Mouse (Mus musculus) urinary bladder, postnatal 4 days (tissue): ENCODE measurements around the gene Sgip1.

ENCODE experiments used
- DNase-seq, 2 experiments: peaks; one replicate each; pipeline ENCODE4 v3.0.0; 2021 to 2022; ENCODE audit warnings: low spot score in 2 of 2

The Sgip1 gene

GRCm38 (mm10) chr4:102774549-102774948, 33.5 kb downstream of the Sgip1 start:
- no peak for DNase-seq

DNA sequence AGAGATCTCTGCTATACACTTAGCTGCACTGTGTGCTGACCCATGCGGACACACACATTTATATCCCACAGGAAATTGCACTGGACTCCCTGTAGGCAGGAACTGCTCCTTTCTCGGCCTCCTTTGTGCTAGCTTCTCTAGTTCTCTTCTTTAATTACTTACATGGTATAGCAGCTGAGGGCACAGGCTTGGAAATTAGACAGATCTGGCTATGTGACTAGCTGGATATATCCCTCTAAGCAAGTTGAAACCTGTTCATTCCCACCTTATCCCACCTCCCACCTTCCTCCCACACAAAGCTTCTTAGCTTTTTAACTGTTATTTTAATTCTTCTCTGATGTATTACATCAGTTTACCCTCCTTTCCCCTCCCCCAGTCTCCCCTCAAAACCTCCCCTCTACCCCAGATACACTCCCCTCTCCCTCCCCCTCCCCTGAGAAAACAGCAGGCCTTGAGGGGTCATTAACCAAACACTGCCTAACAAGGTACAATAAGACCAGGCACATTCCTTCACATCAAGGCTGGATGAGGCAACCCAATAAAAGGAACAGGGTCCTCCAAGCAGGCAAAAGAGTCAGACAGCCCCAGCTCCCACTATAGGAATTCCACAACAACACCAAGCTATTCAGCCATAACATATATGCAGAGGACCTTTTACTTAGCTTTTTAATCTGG, 34.6 kb downstream of the Sgip1 start:
- no peak for DNase-seq

GRCm38 (mm10) chr4:102779902-102780301, 38.8 kb downstream of the Sgip1 start:
- no peak for DNase-seq

- DNase-seq = no peak
These were observed 42.1 kb downstream of the Sgip1 start for GRCm38 (mm10) chr4:102783063-102783748.

- no peak for DNase-seq
These were observed 44.1 kb downstream of the Sgip1 start for GRCm38 (mm10) chr4:102785158-102785557.

GRCm38 (mm10) chr4:102792100-102792790, 51.1 kb downstream of the Sgip1 start:
- DNase-seq = no peak

DNA sequence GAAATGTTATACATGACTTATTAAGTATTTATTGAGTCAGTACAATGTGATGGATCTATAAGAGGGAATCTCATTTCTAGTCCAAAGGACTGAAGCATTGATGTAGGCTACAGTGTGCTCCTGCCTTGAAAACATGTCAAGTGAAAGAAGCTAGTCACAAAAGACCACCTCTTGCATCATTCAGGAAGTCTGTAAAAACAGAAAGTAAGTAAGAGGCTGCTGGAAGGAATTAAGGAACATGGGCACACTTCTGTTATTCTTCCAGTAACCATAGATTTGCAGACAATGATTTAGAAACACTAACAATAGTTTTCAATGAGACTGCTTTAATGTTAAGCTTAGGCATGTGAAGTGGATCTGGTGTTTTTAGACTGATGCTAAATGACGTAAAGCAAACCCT, 60.4 kb downstream of the Sgip1 start:
- no peak for DNase-seq

DNA sequence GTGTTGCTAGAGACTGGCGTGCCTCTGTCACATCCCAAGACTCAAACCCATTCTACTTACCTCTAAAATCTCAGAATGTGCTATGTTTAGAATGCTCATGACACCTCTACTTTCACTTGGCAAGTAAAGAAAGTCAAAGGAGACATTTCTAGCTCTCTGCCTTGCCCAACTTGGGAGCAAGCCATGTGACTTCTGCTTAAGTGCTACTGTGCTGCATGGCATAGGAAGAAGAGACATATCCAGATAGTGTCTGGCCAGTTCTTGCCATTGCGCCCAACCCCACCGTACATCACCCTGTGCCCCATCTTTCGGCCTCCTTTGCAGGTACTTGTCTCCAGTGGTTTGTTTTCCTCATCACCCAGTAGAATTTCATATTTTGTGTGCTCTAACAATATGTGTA, 60.8 kb downstream of the Sgip1 start:
- no peak for DNase-seq

DNA sequence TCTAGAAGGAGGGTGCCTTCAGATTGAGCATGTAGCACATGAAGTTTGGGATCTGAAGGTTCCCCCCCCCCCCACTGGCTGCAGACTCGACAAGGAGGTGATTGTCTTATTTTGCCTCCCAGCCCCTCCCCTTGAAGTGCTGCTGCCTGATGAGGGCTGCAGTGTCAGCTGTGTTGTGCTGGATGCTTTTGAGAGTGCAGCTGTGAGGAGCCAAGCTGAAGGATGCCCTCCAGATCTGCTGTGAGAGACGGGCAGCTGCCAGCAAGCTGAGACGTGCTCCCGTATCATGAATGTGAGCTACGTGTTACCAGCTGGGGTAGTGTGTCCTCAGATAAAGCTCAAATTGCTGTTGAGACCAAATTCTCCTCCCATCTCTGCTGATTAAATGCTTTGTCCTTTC, 63.5 kb downstream of the Sgip1 start:
- no peak for DNase-seq

- no peak for DNase-seq
These were observed 65.9 kb downstream of the Sgip1 start for GRCm38 (mm10) chr4:102806987-102807386.

DNA sequence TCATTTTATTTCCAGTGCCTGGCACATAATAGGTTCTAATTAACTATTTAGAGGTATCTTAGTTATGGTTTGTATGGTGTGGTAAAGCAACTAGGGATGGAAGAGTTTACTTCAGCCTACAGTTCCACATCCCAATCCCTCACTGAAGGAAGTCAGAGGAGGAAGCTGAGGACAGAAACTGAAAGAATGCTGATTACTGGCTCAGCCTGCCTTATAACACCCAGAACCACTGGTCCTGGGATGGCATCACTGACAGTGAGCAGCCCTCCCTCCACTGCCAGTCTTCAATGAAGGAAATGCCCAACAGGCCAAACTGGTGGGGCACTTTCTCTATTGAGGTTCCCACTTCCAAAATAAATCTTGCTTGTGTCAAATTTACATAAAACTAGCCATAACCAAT, 67.2 kb downstream of the Sgip1 start:
- DNase-seq = no peak

GRCm38 (mm10) chr4:102809296-102809695, 68.2 kb downstream of the Sgip1 start:
- DNase-seq = no peak

DNA sequence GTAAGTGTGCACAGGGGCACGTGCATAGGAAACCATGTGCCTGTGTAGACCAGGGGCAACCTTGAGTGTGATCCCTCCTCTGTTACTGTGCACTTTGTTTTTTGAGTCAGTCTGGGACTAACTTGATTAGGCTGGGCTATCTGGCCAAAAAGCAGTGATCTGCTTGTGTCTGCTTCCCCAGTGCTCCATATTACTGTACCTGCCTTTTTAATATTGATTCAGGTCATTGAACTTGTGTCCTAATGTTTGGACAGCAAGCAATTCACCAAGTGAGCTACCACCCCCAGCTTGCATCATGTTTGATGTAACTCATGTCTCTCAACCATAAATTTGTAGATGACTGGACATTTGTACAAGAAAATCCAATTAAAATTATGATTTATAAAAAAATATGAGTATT, 69.2 kb downstream of the Sgip1 start:
- no peak for DNase-seq

- DNase-seq = no peak
These were observed 70.1 kb downstream of the Sgip1 start for GRCm38 (mm10) chr4:102811007-102811805.

DNA sequence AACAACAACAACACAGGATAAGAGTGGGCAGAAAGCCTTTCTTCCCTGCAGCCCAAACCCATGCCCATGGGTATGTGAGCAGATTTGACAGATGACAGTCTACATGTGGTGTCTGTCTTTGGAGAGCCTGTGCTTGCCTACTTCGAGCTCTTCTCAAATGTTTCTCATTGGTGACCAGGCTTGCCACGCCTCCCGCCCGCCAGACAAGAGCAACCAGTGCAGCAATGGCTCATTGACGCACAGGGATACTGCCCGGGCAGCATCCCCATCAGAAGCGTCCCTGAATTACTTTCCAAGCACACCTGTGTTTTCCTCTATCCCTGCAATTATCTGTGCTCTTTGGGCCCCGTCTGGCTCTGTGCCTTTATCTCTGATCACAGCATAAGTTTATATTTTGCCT, 72.2 kb downstream of the Sgip1 start:
- DNase-seq = no peak

DNA sequence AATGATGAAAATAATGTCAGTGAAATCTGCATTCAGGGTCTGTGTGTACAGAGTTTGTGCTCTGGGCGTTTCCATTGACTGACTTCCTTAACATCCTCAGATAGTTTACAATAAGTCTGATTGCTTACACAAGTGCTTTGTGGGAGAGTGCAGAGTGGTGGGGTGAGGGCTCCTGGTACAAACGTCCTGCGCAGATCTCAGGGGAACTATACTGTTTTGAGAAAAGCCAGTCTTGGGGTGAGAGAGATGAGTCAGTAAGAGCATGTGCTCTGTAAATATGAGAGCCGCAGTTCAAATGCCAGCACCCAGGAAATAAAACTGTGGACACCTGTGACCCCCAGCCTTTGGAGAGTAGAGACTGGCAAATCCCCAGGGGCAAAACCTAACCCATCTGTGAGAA, 80.7 kb downstream of the Sgip1 start:
- DNase-seq = no peak

- no peak for DNase-seq
These were observed 83.4 kb downstream of the Sgip1 start for GRCm38 (mm10) chr4:102824494-102824893.

DNA sequence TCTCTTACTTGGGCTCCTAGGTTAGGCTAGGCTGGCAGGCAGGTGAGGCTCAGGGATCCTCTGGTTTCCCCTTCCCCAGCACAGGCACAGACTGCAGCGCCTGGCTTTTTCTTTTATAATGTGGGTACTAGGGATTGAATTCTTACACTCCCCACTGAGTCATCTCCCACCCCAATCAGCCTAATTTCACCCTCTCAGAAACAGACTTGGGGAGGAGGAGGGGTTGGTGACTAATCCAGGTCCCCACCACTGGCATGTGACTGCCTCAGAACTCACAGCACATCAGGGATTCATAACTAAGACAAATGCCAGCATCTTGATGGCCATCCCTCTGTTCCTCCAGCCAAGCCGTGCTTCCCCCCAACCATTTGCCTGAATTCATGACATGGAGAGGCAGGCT, 85.1 kb downstream of the Sgip1 start:
- DNase-seq = no peak

DNA sequence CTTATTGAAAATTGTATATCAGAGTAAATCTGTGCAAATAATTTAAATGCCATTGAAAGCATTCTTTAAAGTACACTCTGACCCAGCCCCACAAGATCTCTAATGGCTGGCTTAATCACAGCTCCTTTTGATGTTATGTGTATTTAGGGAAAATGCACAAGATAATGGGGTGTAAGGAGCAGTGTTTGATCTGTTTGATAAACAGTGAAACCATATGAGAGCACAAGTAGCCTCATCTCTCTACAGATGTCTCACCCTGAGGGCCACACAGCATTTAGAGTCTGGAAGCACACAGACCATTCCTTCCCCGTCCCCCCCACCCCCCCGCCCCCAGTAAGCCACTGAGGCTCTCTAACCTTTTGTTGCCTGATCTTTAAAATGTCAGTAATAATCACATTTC, 87.4 kb downstream of the Sgip1 start:
- DNase-seq = no peak

- no peak for DNase-seq
These were observed 92.1 kb downstream of the Sgip1 start for GRCm38 (mm10) chr4:102833191-102833590.

GRCm38 (mm10) chr4:102833726-102834125, 92.6 kb downstream of the Sgip1 start:
- no peak for DNase-seq

DNA sequence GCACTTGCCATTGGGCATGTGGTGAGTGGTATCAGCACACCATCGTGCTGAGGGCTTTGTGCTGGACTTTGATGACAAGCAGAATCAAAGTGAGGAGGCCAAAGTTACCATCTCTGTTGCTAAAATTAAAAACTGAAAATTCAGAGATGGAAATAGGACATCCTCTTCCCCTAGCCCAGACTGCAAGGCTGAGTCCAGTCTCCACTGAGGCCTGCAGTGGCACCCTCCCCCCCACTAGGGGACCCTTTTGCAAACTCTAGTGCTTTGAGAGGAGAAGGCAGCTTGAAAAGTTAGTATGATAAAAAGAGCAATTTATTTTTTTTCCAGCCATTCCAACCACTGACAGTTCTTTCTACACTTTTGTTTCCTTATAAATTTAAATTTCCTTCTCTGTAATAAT, 93.6 kb downstream of the Sgip1 start:
- no peak for DNase-seq
